Comparison of ENCODE assay signal across 19 mouse cellular contexts in the genomic region with DNA sequence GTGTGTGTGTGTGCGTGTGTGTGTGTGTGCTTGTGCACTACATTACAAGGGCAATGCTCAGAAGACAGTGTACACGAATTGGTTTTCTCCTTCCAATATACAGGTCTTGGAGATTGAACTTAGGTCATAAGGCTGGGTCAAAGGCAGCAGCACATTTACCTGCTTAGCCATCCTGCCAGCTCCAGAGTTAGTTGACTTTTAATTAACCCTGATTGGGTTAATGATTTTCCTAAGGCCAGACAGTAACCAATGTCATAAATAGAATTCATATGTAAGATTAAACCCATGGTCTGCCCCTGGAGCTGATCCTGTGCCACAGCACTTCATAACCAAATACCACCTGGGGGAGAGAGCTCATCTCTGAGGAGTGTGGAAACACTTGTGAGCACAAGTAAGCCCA.
"Had no signal": no experiment of that assay in that cellular context is flagged by ENCODE, and none has a peak within 500 bp of the region (broad histone marks: within the 10 kb centered on the region; RNA-seq: fewer than 3 reads in every experiment).

No protein-coding gene starts in this region.

- H3K36me3 ChIP-seq: midbrain, embryonic 10.5 days; midbrain, embryonic 12.5 days; neural tube, embryonic 13.5 days; neural tube, embryonic 15.5 days had no signal

- H3K27me3 ChIP-seq: midbrain, embryonic 12.5 days; neural tube, embryonic 13.5 days; neural tube, embryonic 15.5 days had no signal

- H3K9ac ChIP-seq: lung, embryonic 14.5 days; midbrain, embryonic 12.5 days; neural tube, embryonic 13.5 days; neural tube, embryonic 15.5 days had no signal

- H3K9me3 ChIP-seq: midbrain, embryonic 10.5 days; midbrain, embryonic 12.5 days; neural tube, embryonic 15.5 days had no signal

- H3K27ac ChIP-seq: midbrain, embryonic 10.5 days; midbrain, embryonic 12.5 days; neural tube, embryonic 13.5 days; neural tube, embryonic 15.5 days had no signal

- DNase-seq: lung, adult 18-20 months; lung, embryonic 14.5 days; lung, postnatal 10 days; lung, postnatal 4 days; midbrain, embryonic 14.5 days; retina, postnatal 1 day; right cerebral cortex, adult 18-20 months; right cerebral cortex, postnatal 25 days; right cerebral cortex, postnatal 4 days; spleen, adult 18-20 months; thymus, adult 18-20 months; thymus, postnatal 14 days; thymus, postnatal 36 days had no signal

- H3K4me1 ChIP-seq: midbrain, embryonic 10.5 days; midbrain, embryonic 12.5 days; neural tube, embryonic 13.5 days; neural tube, embryonic 15.5 days had no signal

- ATAC-seq: midbrain, embryonic 16.5 days had no signal

- H3K4me3 ChIP-seq: midbrain, embryonic 10.5 days; midbrain, embryonic 12.5 days; myocyte; neural tube, embryonic 13.5 days; neural tube, embryonic 15.5 days had no signal

- H3K4me2 ChIP-seq: lung, embryonic 14.5 days; midbrain, embryonic 12.5 days; neural tube, embryonic 13.5 days; neural tube, embryonic 15.5 days had no signal
